Mouse (Mus musculus): ENCODE results near the gene Kiz.

The Kiz gene

GRCm38 (mm10) chr2:146856120-146856519 is 456 bp downstream of the Kiz start:
- intact Hi-C loops (cut with DNase I): no loop called here

- intact Hi-C loops (cut with DNase I): no loop called here
Measured at GRCm38 (mm10) chr2:146856853-146857252, 1.2 kb downstream of the Kiz start.

- intact Hi-C loops (cut with DNase I): no loop called here
Measured at GRCm38 (mm10) chr2:146865781-146866180, 10.1 kb downstream of the Kiz start.

GRCm38 (mm10) chr2:146871300-146872269 is 15.9 kb downstream of the Kiz start:
- intact Hi-C loops (cut with DNase I): no loop called here

GRCm38 (mm10) chr2:146872697-146873096 is 17.0 kb downstream of the Kiz start:
- intact Hi-C loops (cut with DNase I): no loop called here

GRCm38 (mm10) chr2:146873881-146874441 is 18.3 kb downstream of the Kiz start:
- intact Hi-C loops (cut with DNase I): no loop called here

- intact Hi-C loops (cut with DNase I): no loop called here
Measured at GRCm38 (mm10) chr2:146877423-146878098, 21.9 kb downstream of the Kiz start.

- intact Hi-C loops (cut with DNase I): no loop called here
Measured at GRCm38 (mm10) chr2:146881623-146882022, 26.0 kb downstream of the Kiz start.

- intact Hi-C loops (cut with DNase I): no loop called here
Measured at GRCm38 (mm10) chr2:146884291-146884855, 28.7 kb downstream of the Kiz start.

- intact Hi-C loops (cut with DNase I): no loop called here
Measured at GRCm38 (mm10) chr2:146888786-146889414, 33.2 kb downstream of the Kiz start.

GRCm38 (mm10) chr2:146898977-146899376 is 43.3 kb downstream of the Kiz start:
- intact Hi-C loops (cut with DNase I): loop anchor here (5.0 kb wide), 1 partner anchor 267 kb away; no protein-coding TSS in a partner anchor

GRCm38 (mm10) chr2:146916085-146916484 is 60.4 kb downstream of the Kiz start:
- intact Hi-C loops (cut with DNase I): no loop called here

- intact Hi-C loops (cut with DNase I): no loop called here
Measured at GRCm38 (mm10) chr2:146917770-146918169, 62.1 kb downstream of the Kiz start.

GRCm38 (mm10) chr2:146920375-146921160 is 64.9 kb downstream of the Kiz start:
- intact Hi-C loops (cut with DNase I): no loop called here

GRCm38 (mm10) chr2:146925296-146925695 is 69.6 kb downstream of the Kiz start:
- intact Hi-C loops (cut with DNase I): no loop called here

- intact Hi-C loops (cut with DNase I): no loop called here
Measured at GRCm38 (mm10) chr2:146925846-146926245, 70.2 kb downstream of the Kiz start.

GRCm38 (mm10) chr2:146948223-146948776 is 92.6 kb downstream of the Kiz start:
- intact Hi-C loops (cut with DNase I): no loop called here

- intact Hi-C loops (cut with DNase I): loop anchor here (10.0 kb wide), 1 partner anchor 322 kb away; no protein-coding TSS in a partner anchor
Measured at GRCm38 (mm10) chr2:146956366-146956765, 100.7 kb downstream of the Kiz start.

- intact Hi-C loops (cut with DNase I): loop anchor here (10.0 kb wide), 1 partner anchor 324 kb away; no protein-coding TSS in a partner anchor
Measured at GRCm38 (mm10) chr2:146958398-146958911, 102.8 kb downstream of the Kiz start.
